Mouse (Mus musculus) megakaryocyte, adult 5-6 weeks (primary cell): ENCODE data around the gene Cdh12. TPM values are rescaled to one million over a fixed set of nuclear protein-coding genes. Genes with fewer than 3 reads are reported as not detected.
"Not testable (repeated sequence)": the region's sequence is repeated elsewhere in the genome, so short reads cannot be mapped to it uniquely, and the experiment has no call there.

Source experiments
- ATAC-seq: 2 replicates; pipeline ENCODE4 v1.8.0; 2016; ENCODE audit warnings: mild to moderate bottlenecking, inconsistent platforms; ENCODE audit not compliant: poor library complexity, severe bottlenecking
- total RNA-seq, 2 experiments: library from RNA; stranded (forward) in 1 of 2; stranded (reverse) in 1 of 2; fragments of 153-499, 151-499 nt in 1 of 2; fragments of 221-1000, 200-1000 nt in 1 of 2; gene quantifications; 2 replicates each; pipeline versions ENCODE4 v1.2.3 to v1.2.4; 2015 to 2017

Gene Cdh12
- total RNA-seq, 2 experiments from 2014 or later, result not detected

DNA sequence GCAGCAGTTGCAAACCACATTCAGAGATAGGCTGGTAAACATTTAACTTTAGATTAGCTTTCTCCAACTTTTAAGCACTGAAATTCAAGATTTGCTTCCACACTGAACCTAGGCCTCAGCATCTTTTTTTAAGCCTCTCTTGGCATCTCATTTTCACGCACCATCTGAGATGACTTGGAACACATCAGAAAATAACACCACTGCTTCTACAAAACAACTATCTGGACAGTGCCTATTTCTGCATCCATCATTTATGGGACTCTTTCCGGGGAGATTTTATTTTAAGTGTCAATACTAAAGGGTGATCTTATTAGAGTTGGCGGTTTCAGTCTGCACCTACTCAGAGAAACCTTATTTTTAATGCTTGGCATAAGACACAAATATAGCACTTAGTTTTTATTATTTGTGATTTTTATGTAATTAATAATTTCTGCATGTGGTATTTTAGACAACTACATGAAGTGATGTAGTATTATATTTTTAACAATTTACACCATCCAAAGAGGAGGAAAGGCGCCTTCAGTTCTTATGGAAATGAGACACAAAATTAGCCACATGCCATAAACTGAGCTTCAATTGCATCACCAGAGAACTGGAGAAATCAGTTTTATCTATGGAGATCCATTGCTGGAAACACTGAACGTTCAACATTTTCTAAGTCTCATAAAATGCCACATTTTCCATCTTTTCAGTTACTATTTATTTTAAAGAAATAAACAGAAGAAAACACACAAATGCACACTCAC lies 906.5 kb downstream of the Cdh12 start:
- no peak for ATAC-seq

DNA sequence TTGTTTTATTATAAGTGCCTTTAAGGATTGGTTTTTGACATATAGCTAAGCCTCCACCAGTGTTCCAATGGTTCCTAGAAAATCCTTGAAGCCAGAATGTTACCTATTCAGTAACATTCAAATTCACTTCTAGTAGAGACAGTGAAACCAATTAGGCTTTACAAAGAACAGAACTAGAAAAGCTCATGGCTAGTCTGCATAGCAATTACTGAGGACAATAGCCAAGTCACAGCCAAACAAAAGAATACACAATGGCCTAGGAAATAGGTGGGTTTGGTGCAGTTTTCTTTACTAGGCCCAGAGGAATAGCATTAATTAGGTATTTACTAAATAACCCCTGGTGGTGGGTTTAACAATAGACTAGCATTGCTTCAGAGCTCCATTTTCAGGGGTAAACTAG lies 917.3 kb downstream of the Cdh12 start:
- ATAC-seq, result no peak

DNA sequence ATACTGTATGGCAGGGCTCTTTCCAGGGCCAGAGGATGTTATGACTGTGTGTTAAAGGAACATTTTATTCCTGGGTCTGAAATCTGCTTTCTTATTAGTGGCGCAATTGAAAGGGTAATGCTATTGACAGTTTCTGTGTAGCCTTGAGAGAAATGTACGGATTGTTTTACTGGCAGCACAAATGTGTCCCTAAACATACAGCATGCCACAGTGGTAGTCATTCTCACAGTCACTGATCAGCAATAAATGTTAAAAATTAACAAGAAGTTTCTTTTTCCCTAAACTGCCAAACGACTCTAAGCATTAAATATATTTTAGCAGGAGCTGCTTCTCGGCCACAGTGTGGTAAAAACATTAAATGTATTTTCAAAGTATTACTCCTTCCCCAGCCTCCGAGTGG lies 926.4 kb downstream of the Cdh12 start:
- ATAC-seq, result no peak

DNA sequence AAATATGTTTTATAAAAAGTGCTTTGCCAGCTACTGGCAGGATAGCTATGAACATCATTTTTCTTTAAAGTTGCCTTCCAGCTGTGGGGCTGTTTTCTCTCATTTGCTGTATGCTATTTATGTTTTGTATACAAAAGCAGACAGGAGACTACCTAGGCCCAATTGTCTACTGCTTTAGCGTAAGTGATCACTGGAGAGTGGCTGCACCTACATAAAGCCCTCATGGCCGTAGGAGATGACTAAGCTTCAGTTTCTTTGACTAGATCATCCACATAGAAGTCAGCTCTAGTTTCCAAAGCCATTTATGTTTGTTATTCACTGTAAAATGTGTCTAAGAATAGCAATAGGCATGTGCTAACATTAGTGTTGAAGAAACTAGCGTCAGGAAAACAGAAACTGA lies 926.8 kb downstream of the Cdh12 start:
- no peak for ATAC-seq

- ATAC-seq, result not testable (repeated sequence)
Measured at GRCm38 (mm10) chr15:21391442-21391841, 942.4 kb downstream of the Cdh12 start.

DNA sequence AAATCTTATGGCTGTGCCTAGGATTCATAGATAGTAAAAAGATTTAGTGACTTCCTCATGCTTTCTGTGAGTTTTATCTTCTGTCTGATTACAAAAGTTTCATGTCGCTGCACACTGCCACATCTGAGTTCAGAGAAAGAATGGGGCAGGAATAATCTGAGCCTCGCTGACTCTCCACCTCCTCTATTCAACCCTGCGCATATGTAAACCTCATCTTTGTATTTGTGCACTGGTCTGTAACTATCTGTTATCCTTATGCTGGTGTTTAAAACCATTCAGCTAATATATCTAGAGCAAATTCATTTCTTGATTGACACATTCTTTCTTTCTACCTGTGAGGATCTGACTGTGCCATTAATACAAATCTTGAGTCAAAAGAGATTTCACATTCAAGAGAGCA lies 944.0 kb downstream of the Cdh12 start:
- no peak for ATAC-seq

DNA sequence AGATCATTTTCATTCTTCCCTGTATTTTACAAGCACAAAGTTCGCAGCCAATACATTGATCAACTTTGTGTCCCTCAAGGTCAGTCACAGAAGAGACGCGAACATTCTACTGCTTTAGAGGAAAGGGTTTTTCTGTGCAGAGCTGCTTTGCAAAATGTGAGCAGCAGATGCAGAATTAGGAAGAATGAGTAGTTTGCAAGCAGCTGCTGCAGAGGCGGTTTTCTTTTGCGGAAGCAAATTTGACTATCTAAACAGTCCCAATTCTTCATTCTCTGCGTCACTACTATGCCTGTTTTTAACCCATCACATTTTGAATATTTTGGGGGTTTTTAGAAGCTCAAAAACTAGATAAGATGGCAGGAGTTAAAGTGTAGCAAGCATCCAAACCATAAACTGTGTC lies 956.1 kb downstream of the Cdh12 start:
- no peak for ATAC-seq

DNA sequence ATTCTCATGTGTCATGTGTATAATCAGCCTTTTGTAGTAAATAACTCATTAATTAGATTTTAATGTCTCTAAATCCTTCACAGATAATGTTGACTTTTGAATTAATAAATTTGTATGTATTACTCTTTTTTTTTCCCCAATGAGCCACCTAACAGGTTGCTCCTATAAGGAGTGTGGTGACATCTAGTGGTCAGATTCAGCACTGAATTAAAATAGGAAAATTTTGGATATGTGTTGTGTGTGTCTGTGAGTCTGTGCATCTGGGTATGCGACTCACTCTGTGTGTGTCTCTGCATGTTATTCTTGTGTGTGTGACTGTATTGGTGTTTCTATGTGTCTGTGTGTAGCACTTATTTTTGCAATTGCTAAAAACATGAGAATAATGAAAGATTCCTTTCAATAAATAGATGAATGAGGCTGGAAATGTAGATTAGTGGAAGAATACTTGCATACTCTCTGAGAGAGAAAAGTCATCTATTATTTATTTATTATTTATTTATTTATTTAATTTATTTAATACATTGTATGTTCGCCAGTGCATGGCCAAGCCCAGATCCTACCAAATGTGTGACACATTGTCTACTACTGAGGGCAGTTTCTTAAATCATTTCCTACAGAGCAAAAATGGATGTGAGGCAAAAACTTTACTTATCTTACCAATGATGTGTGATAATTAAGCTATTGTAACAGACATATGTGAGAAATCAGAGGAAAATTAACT lies 958.4 kb downstream of the Cdh12 start:
- no peak for ATAC-seq

DNA sequence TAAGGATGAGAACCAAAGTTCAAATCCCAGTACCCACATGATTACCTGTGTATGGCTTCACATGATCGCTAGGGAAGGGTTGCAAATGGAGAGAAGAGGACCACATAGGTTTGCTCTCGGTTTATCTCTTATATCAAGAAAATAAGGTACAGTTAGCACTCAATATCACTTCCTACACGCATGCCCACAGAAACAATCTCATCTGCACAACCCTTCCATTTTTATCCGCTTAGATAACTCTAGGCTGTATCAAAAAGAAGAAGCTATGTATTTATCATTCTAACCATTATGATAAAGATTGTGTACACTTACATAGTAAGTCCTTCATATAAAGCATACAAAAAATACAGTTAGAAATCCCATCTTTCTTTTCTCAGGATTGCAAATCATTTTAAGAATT lies 988.3 kb downstream of the Cdh12 start:
- ATAC-seq, result no peak

DNA sequence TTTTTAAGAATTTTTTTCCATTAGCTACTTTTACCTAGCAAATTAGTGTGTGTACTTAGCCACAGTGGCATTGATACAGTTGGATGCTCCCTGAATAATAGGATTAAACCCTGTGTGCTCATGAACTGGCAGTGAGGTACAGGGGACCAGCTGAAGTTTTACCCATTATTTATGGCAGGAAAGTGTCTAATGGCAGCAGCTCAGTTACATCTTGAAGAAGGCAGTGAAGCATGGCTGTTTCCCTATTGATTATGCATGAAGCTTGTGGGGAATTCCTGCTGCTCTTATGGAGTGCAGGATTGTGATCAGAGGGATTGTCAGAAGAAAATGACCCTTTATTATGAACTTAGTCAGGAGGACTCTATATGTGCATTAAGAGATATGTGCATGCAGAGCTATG lies 988.9 kb downstream of the Cdh12 start:
- ATAC-seq, result no peak

DNA sequence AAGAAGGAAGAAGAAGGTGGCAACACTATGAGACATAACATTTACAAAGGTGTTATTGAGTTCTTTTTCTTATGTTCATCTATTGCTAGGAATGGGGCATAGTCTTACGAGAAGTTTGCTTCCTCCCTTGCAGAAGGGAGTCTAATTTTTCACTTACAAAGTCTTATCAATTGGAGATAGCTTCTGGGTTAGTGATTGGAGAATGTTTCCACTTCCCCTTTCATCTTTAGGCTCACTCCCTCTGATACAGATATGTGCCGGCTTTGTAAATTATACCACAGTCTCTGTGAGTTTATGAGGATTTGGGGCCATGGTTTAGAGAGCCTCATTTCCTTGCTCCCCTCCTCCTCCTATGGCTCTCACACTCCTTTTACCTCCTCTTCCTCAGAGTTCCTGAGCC lies 1009.0 kb downstream of the Cdh12 start:
- no peak for ATAC-seq

- ATAC-seq, result no peak
Measured at GRCm38 (mm10) chr15:21519355-21519869, 1070.3 kb downstream of the Cdh12 start.

- no peak for ATAC-seq
Measured at GRCm38 (mm10) chr15:21530804-21531203, 1081.7 kb downstream of the Cdh12 start.

DNA sequence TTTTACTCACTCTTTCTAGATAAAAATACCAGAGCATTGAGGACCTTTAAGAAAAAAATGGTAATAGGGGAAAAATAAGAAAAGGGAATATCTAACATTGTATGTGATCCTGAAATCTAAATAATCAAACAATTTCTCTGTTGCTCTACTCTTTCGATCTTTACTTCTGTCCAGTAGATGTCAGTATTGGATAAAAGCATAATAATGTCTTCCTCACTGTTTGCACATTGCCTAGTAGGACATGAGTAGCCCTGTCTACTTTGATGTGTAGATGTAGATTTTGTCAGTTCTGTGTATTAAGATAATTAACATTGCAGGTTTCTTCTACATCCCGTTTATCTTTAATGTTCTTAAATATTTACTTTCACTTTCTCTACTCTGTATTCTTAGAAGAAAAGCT lies 1087.8 kb downstream of the Cdh12 start:
- ATAC-seq, result no peak

DNA sequence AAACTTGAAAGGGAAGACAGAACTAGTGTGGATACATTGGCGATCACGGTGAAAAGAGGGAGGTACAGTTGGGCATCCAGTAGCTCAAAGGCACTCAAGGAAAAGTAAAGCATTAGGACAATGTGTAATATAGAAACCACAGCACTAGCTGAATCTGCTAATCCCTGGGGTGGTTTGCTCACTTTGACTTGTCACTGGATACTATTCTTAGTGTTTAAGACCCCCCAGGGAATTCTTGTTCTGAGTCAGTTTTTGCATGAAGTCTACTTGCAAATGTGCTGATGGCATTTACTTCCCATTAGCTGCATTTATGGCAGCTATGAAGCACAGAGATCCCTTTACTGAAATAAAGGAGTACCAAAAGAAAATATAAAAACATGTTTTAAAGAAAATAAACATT lies 1095.7 kb downstream of the Cdh12 start:
- no peak for ATAC-seq

GRCm38 (mm10) chr15:21555981-21556380 lies 1106.9 kb downstream of the Cdh12 start:
- no peak for ATAC-seq

GRCm38 (mm10) chr15:21566314-21567051 lies 1117.4 kb downstream of the Cdh12 start:
- no peak for ATAC-seq

DNA sequence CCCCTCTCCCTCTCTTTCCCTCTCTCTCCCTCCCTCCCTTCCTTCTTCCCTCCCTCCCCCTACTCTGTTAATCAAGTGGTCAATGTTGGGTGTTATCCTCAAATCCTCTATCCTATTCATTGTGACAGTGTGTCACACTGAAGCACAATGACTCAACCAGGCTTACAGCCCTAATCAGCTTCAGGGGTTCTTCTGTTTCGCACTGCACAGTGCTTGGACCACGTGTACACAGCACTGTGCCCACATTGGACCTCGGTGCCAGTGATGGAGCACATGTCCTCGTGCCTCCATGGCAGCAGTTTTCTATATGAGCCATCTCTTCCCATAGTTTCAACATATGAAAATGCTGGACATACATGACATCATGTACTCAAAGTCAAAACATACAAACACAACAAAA lies 1155.4 kb downstream of the Cdh12 start:
- ATAC-seq, result no peak
